Mouse (Mus musculus): ENCODE data around the gene Camk1g. TPM values are rescaled to one million over a fixed set of nuclear protein-coding genes. Genes with fewer than 3 reads are reported as not detected.

The Camk1g gene
- polyA plus RNA-seq (2017; shearing (Covaris generic)): not detected

GRCm38 (mm10) chr1:193370096-193370495 is at the start of gene Camk1g:
Camk1g (minus strand) TSS chr1:193370298.

Other genes starting within 250 kb of the Camk1g start
- 5.4 TPM for gene Diexf, start 240.0 kb downstream of the Camk1g start, polyA plus RNA-seq (2017; shearing (Covaris generic))
- gene Irf6, start 217.2 kb downstream of the Camk1g start, polyA plus RNA-seq (2017; shearing (Covaris generic)): 22.5 TPM
- gene A130010J15Rik, start 202.3 kb downstream of the Camk1g start, polyA plus RNA-seq (2017; shearing (Covaris generic)): 10.1 TPM
- 639 TPM for gene Traf3ip3, start 168.6 kb downstream of the Camk1g start, polyA plus RNA-seq (2017; shearing (Covaris generic))
- gene Lamb3, start 162.6 kb downstream of the Camk1g start, polyA plus RNA-seq (2017; shearing (Covaris generic)): 23.6 TPM
- gene Hsd11b1, start 106.2 kb downstream of the Camk1g start, polyA plus RNA-seq (2017; shearing (Covaris generic)): 137 TPM
- gene G0s2, start 97.1 kb downstream of the Camk1g start, polyA plus RNA-seq (2017; shearing (Covaris generic)): 2.2 TPM

Measured in inflammation-experienced regulatory T-cells, adult 16 weeks (primary cell).